Mouse (Mus musculus) left cerebral cortex, postnatal 36 days (tissue): ENCODE measurements at regions not wholly inside any gene's neighbourhood (a gene's known extent, or its start where the extent isn't known, plus 50 kb on each side); places are given as distances from the start of the nearest gene placed in this dataset.

ENCODE experiments used
- DNase-seq, 2 experiments: peaks; one replicate each; pipeline ENCODE4 v3.0.0; 2021 to 2022; ENCODE audit warnings: low spot score in 2 of 2, mixed read lengths in 1 of 2
- intact Hi-C: fragments of 180-260 bp; cut with DNase I; formaldehyde crosslinking; loops from one replicate; pipeline ENCODE4 v1.15.1; 2025

- DNase-seq = peak in 1 of 2 experiments; percentile 4
- intact Hi-C loops = no loop called here
Observed at GRCm38 (mm10) chrX:163669886-163670285, 91.2 kb downstream of the Rnf138rt1 start.
